Mouse (Mus musculus) layer of hippocampus, postnatal 36 days (tissue): ENCODE data around the gene Chmp4b. TPM values are rescaled to one million over a fixed set of nuclear protein-coding genes. Genes with fewer than 3 reads are reported as not detected.

Source experiments
- DNase-seq, 2 experiments: peaks; one replicate each; pipeline ENCODE4 v3.0.0; 2022
- total RNA-seq, 2 experiments: library from RNA; stranded (reverse); gene quantifications; 2 replicates each; pipeline ENCODE4 v1.2.3; 2021

The Chmp4b gene
- total RNA-seq, 2 experiments from 2014 or later: 212 to 220 TPM

DNA sequence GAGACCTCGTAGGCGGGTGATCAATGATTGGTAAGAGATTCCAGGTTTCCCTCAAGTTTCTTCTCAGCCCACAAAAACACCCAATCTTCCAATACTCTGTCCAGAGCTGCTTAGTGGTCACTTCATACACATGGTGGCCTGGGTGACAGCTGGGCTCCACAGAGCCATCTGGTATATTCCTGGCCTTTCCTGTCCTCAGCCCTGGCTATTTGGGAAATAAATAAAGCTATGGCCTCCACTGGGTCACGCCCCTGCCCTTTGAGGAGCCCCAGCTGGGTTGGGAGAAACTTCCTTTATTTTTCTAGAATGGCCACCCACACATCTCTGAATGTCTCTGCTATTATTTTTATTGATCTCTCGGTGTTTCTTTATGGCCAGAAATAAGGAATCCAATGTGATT lies 72.0 kb downstream of the Chmp4b start:
- DNase-seq: no peak

- no peak for DNase-seq
These were observed 78.2 kb downstream of the Chmp4b start for GRCm38 (mm10) chr2:154729737-154730136.

DNA sequence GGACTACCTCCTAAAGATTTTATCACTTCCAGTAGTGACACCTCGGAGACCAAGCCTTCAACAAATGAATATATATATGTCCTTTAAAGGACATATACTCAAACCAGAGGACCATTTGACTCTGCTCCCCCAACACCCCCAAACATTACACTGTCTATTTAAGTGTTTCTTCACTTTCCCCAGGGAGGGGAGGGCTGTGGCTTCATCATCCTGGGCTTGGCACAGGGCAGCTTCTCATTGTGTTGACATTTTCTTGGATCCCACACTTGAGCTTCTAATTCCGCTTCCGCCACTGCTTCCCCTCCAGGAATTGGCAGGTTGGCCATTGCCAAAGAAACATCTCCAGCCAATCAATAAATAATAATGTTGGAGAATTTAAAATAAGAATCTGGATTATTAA lies 79.3 kb downstream of the Chmp4b start:
- DNase-seq: no peak

DNA sequence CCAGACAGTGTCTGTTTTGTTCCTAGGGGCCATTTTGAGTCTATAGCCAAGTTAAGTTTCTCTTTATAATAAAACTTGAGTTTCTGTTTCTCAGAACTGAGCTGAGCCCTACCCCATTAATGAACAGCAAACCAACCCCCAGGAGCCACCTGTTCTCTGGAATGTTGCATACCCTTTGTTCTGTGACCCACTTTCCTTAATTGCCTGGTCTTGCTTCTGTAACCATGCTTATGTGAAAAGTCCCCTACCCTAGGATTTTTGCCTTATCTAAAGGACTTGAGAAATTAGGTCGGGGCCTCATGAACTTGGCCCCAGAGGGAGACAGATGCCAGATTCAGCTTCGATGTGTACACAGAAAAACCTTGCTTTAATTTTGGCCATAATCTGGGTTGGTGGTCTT lies 80.4 kb downstream of the Chmp4b start:
- DNase-seq: no peak

DNA sequence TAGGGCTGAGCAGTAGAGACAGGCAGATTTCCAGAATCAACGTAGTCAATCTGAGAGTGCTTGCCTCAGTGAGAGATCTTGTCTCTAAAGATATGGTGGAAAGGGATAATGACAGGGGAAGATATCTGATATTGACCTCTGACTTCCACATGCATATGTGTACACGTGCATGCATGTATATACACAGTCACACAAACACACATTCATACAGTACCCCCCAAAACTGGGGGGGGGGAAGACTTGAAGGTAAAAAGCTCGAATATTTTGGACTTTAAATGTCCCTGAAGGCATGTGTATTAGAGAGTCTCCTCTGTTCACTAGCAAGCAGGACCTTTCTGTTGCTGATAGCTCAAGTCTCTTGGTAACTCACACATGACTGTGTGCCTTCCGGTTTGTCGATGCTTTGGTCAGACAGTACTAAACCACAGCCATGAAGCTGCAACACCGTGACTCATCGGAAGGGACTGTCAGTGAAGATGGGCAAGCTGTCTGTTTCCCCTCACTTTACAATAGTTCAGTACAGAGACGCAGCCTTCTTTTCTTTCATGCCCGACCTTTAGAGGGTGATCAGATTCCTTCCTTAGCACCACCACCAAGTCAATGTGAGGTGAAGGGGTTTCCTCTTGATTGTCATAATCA lies 81.1 kb downstream of the Chmp4b start:
- no peak for DNase-seq

DNA sequence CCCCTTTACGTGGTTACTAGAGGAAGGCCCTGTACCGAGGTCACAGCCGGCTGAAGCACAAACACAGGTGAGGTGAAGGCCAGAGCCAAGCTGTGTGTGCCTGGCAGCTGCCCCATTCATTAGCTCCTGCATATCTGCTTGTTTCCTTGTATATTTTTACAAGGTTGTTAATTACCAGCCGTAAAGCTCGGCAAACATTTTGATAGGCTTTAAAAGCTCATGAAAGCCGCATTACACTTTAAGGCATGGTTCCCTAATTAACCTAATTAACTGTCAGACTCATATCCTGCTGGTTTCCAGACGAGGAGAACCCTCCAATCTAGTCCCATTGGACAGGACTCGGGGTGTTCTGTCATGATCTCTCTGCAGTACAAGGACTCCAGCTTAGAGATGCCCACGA lies 83.5 kb downstream of the Chmp4b start:
- no peak for DNase-seq

DNA sequence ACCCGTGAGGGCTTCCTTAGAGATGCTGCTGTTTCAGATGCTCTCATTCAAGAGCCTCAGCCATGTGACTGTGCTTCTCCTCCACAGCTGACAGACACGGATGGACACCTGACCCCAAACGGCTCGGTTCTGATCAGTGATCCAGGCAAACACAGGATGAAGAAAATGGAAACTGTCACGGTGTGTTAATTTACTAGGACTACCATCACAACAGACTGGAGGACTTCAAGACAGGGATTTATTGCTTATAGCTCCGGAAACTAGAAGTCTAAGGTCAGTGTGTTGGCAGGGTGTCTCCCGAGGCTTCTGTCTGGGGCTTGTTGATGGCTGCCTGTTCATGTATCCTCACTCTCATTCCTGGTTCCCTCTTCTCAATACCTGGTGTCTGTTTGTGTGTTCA lies 83.9 kb downstream of the Chmp4b start:
- DNase-seq: no peak

- no peak for DNase-seq
These were observed 84.5 kb downstream of the Chmp4b start for GRCm38 (mm10) chr2:154735986-154736385.

- DNase-seq: no peak
These were observed 87.1 kb downstream of the Chmp4b start for GRCm38 (mm10) chr2:154738621-154739020.

DNA sequence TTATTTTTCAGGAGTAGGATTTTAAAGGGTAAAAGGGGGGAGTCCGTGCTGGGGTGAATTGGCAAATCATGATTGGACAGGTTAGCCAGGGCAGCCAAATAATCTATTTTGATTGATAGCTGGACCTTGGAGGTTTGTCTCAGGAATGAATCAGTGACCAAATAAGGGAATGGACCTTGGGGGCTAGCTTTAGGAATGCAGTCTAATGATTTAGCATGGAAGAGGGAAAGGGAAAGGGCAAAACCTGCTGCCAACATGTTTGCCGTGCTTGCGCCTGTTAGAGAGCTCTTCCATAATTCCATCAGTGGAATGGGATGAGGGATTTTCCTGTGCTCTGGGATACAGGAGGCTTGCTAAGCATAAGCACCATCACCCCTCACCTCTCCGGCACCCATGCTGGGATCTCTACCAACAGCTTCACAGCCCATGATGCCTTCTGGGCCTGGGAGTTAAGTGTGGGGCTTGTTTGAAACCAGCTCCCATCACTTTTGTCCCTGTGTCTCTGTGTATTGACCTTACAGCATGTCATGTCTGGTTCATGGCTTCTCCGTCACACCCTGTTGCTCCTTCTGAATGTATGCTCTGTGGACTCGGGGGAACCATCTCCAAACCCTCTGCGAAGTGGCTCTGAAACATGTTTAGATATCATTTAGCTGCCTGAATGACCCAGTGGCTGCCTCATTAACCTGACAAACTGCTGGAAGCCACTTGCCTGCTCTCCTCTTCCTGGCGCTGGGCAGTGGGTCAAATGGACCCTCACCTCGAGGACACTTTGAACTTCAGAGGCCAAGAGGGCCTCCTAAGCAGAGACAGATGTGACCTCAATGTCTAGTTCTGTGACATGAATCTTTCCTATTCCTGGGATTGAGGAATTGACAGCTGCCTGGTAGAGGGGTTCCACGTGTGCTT lies 91.7 kb downstream of the Chmp4b start:
- DNase-seq: no peak

- no peak for DNase-seq
These were observed 92.4 kb downstream of the Chmp4b start for GRCm38 (mm10) chr2:154743915-154744314.

Other genes starting within 250 kb of the Chmp4b start
- gene Snta1, start 243.6 kb upstream of the Chmp4b start, total RNA-seq: 10 to 100 TPM; 42.3 to 48.0 TPM
- 10 to 100 TPM; 49.7 to 57.7 TPM for gene Cbfa2t2, start 215.2 kb upstream of the Chmp4b start, total RNA-seq
- under 1 TPM in 1 of 2 experiments, not detected in 1; 0.99 TPM for gene 1700003F12Rik, start 104.6 kb upstream of the Chmp4b start, total RNA-seq
- not detected for gene Actl10, start 99.9 kb upstream of the Chmp4b start, total RNA-seq
- gene Necab3, start 92.8 kb upstream of the Chmp4b start, total RNA-seq: 10 to 100 TPM; 26.8 to 28.6 TPM
- gene E2f1, start 81.8 kb upstream of the Chmp4b start, total RNA-seq: 1 to 10 TPM; 4.9 to 5.8 TPM
- gene Pxmp4, start 48.0 kb upstream of the Chmp4b start, total RNA-seq: 10 to 100 TPM in 1 of 2 experiments, 1 to 10 TPM in 1; 10.0 to 10.5 TPM
- 10 to 100 TPM in 1 of 2 experiments, 1 to 10 TPM in 1; 9.2 to 10.1 TPM for gene Zfp341, start 38.4 kb upstream of the Chmp4b start, total RNA-seq
- gene 4930519P11Rik, start 38.3 kb upstream of the Chmp4b start, total RNA-seq: not detected
- not detected for gene Gm14214, start 118.3 kb downstream of the Chmp4b start, total RNA-seq
- 10 to 100 TPM; 66.5 to 67.0 TPM for gene Raly, start 139.4 kb downstream of the Chmp4b start, total RNA-seq
- gene a, start 139.7 kb downstream of the Chmp4b start, total RNA-seq: not detected
- 10 to 100 TPM; 53.5 to 55.3 TPM for gene Eif2s2, start 241.2 kb downstream of the Chmp4b start, total RNA-seq